Mouse (Mus musculus): ENCODE results near the gene Zfhx3. TPM values are rescaled to one million over a fixed set of nuclear protein-coding genes. Genes with fewer than 3 reads are reported as not detected.

The Zfhx3 gene
- polyA plus RNA-seq, 1 experiment = 2.5 TPM

- 39% methylated on average over 6 of the region's 6 CpGs for WGBS
Observed at GRCm38 (mm10) chr8:108915876-108916275, 973.4 kb downstream of the Zfhx3 start.

DNA sequence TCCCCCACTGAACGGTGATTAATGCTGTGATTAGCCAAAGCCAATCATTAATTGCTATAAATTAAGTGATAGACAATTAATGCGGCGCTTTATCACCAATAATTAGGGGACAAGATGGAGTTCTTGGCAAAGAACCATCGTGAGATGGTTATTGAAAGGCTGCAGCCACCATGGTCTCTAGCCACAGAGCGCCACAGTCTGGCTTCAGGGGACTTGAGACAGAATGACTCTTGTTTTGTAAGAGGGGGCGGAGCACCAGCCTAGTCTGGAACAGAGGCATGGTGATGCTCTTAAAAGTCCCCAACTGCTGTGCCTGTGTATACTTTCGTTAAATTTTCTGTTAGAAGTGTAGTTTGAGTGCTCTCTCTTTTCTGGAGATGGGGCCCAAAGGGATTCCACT, 977.7 kb downstream of the Zfhx3 start:
- DNase-seq = no peak
- Histone ChIP-seq H3K4me3 (ENCODE audit: insufficient read depth, low read depth, low read length) (no peak overlapping the region), H3K27ac (ENCODE audit: insufficient read depth, low read depth, low read length) (no peak overlapping the region), H3K36me3 (ENCODE audit: control insufficient read depth, insufficient read depth, low read length) (no peaks in the 10 kb centered on the region), H3K4me1 (ENCODE audit: control insufficient read depth, insufficient read depth, low read length) (no peaks in the 10 kb centered on the region), H3K27me3 (replicated peaks; ENCODE audit: control insufficient read depth, insufficient read depth, low read length) (no peaks in the 10 kb centered on the region)
- TF ChIP-seq CTCF (conservative IDR thresholded peaks at IDR 0.05; ENCODE audit: insufficient read depth, insufficient read length, low read depth, low read length) (no peak), POLR2A (IDR thresholded peaks at IDR 0.05; ENCODE audit: low read depth, low read length) (no peak)
- WGBS = 97% methylated on average over 7 of the region's 7 CpGs

More at GRCm38 (mm10) chr8:108915876-108916275, 973.4 kb downstream of the Zfhx3 start:
- Histone ChIP-seq H3K4me1 (ENCODE audit: control insufficient read depth, insufficient read depth, low read length) (no peaks in the 10 kb centered on the region), H3K4me3 (ENCODE audit: insufficient read depth, low read depth, low read length) (no peak overlapping the region), H3K27me3 (replicated peaks; ENCODE audit: control insufficient read depth, insufficient read depth, low read length) (no peaks in the 10 kb centered on the region), H3K27ac (ENCODE audit: insufficient read depth, low read depth, low read length) (peak overlapping the region; percentile 83), H3K36me3 (ENCODE audit: control insufficient read depth, insufficient read depth, low read length) (no peaks in the 10 kb centered on the region)
- peak; percentile 75 for DNase-seq
- TF ChIP-seq CTCF (conservative IDR thresholded peaks at IDR 0.05; ENCODE audit: insufficient read depth, insufficient read length, low read depth, low read length) (no peak), POLR2A (IDR thresholded peaks at IDR 0.05; ENCODE audit: low read depth, low read length) (no peak)

GRCm38 (mm10) chr8:108923161-108923560, 980.7 kb downstream of the Zfhx3 start:
- no peak for TF ChIP-seq CTCF (conservative IDR thresholded peaks at IDR 0.05; ENCODE audit: insufficient read depth, insufficient read length, low read depth, low read length)
- no peak for TF ChIP-seq POLR2A (IDR thresholded peaks at IDR 0.05; ENCODE audit: low read depth, low read length)
- 89% methylated on average over 6 of the region's 6 CpGs for WGBS
- H3K4me3 ChIP-seq (ENCODE audit: insufficient read depth, low read depth, low read length) = no peak overlapping the region

DNA sequence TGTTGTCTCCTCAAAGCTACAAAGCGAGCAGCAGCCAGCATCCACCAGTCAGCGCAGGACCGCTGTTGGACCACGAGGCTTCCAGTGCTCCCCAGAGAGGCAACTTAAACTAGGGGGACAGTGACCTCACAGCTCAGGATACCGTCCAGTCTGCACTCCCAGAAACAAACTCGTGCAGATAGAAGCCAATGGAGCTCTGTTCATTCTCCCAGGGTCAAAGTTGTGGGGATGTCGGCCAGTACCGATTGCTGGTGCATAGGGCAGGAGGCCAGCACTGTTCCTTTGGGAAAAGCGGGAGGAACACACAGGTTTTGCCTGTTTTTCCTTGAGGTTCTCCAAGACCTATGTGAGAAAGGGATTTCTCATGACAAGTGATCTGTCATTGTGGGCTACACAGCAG, 982.1 kb downstream of the Zfhx3 start:
- 83% methylated on average over 9 of the region's 9 CpGs for WGBS
- TF ChIP-seq CTCF (conservative IDR thresholded peaks at IDR 0.05; ENCODE audit: insufficient read depth, insufficient read length, low read depth, low read length) (no peak), POLR2A (IDR thresholded peaks at IDR 0.05; ENCODE audit: low read depth, low read length) (no peak)
- no peak for DNase-seq

More at GRCm38 (mm10) chr8:108923161-108923560, 980.7 kb downstream of the Zfhx3 start:
- DNase-seq = no peak
- Histone ChIP-seq H3K36me3 (ENCODE audit: control insufficient read depth, insufficient read depth, low read length) (no peaks in the 10 kb centered on the region), H3K27me3 (replicated peaks; ENCODE audit: control insufficient read depth, insufficient read depth, low read length) (no peaks in the 10 kb centered on the region), H3K27ac (ENCODE audit: insufficient read depth, low read depth, low read length) (no peak overlapping the region), H3K4me1 (ENCODE audit: control insufficient read depth, insufficient read depth, low read length) (no peaks in the 10 kb centered on the region)

GRCm38 (mm10) chr8:108926106-108926505, 983.7 kb downstream of the Zfhx3 start:
- H3K27me3 ChIP-seq (replicated peaks; ENCODE audit: control insufficient read depth, insufficient read depth, low read length) = no peaks in the 10 kb centered on the region
- no peaks in the 10 kb centered on the region for H3K36me3 ChIP-seq (ENCODE audit: control insufficient read depth, insufficient read depth, low read length)
- 74% methylated on average over 11 of the region's 11 CpGs for WGBS
- H3K4me1 ChIP-seq (ENCODE audit: control insufficient read depth, insufficient read depth, low read length) = no peaks in the 10 kb centered on the region
- DNase-seq = peak; percentile 23
- H3K27ac ChIP-seq (ENCODE audit: insufficient read depth, low read depth, low read length) = no peak overlapping the region
- TF ChIP-seq CTCF (conservative IDR thresholded peaks at IDR 0.05; ENCODE audit: insufficient read depth, insufficient read length, low read depth, low read length) (no peak), POLR2A (IDR thresholded peaks at IDR 0.05; ENCODE audit: low read depth, low read length) (no peak)
- no peak overlapping the region for H3K4me3 ChIP-seq (ENCODE audit: insufficient read depth, low read depth, low read length)

More for the DNA sequence above, 982.1 kb downstream of the Zfhx3 start:
- no peak overlapping the region for H3K4me3 ChIP-seq (ENCODE audit: insufficient read depth, low read depth, low read length)
- no peaks in the 10 kb centered on the region for H3K36me3 ChIP-seq (ENCODE audit: control insufficient read depth, insufficient read depth, low read length)
- no peak overlapping the region for H3K27ac ChIP-seq (ENCODE audit: insufficient read depth, low read depth, low read length)
- no peaks in the 10 kb centered on the region for H3K4me1 ChIP-seq (ENCODE audit: control insufficient read depth, insufficient read depth, low read length)
- no peaks in the 10 kb centered on the region for H3K27me3 ChIP-seq (replicated peaks; ENCODE audit: control insufficient read depth, insufficient read depth, low read length)

GRCm38 (mm10) chr8:108930635-108931034, 988.2 kb downstream of the Zfhx3 start:
- WGBS = 45% methylated on average over 5 of the region's 5 CpGs
- DNase-seq = no peak
- TF ChIP-seq CTCF (conservative IDR thresholded peaks at IDR 0.05; ENCODE audit: insufficient read depth, insufficient read length, low read depth, low read length) (no peak), POLR2A (IDR thresholded peaks at IDR 0.05; ENCODE audit: low read depth, low read length) (no peak)
- Histone ChIP-seq H3K27me3 (replicated peaks; ENCODE audit: control insufficient read depth, insufficient read depth, low read length) (no peaks in the 10 kb centered on the region), H3K36me3 (ENCODE audit: control insufficient read depth, insufficient read depth, low read length) (no peaks in the 10 kb centered on the region), H3K27ac (ENCODE audit: insufficient read depth, low read depth, low read length) (no peak overlapping the region), H3K4me1 (ENCODE audit: control insufficient read depth, insufficient read depth, low read length) (no peaks in the 10 kb centered on the region), H3K4me3 (ENCODE audit: insufficient read depth, low read depth, low read length) (no peak overlapping the region)

- no peak overlapping the region for H3K4me3 ChIP-seq (ENCODE audit: insufficient read depth, low read depth, low read length)
- H3K27ac ChIP-seq (ENCODE audit: insufficient read depth, low read depth, low read length) = no peak overlapping the region
- no peaks in the 10 kb centered on the region for H3K36me3 ChIP-seq (ENCODE audit: control insufficient read depth, insufficient read depth, low read length)
- peak; percentile 24 for DNase-seq
- 68% methylated on average over 13 of the region's 13 CpGs for WGBS
- TF ChIP-seq POLR2A (IDR thresholded peaks at IDR 0.05; ENCODE audit: low read depth, low read length) = no peak
- TF ChIP-seq CTCF (conservative IDR thresholded peaks at IDR 0.05; ENCODE audit: insufficient read depth, insufficient read length, low read depth, low read length) = no peak
- H3K4me1 ChIP-seq (ENCODE audit: control insufficient read depth, insufficient read depth, low read length) = no peaks in the 10 kb centered on the region
- H3K27me3 ChIP-seq (replicated peaks; ENCODE audit: control insufficient read depth, insufficient read depth, low read length) = no peaks in the 10 kb centered on the region
Observed at GRCm38 (mm10) chr8:108931837-108932236, 989.4 kb downstream of the Zfhx3 start.

All from kidney, adult 2 months (tissue).